Mouse (Mus musculus) T-helper 1 cell (primary cell): ENCODE results near the gene Nadsyn1.

ENCODE experiments used
- in situ Hi-C: fragments of 300-600 bp; cut with MboI, MseI; formaldehyde crosslinking; loops from one replicate; pipeline ENCODE4 v1.15.1; 2025; ENCODE audit warnings: high pct_unique_total_duplicates

Nadsyn1 gene

DNA sequence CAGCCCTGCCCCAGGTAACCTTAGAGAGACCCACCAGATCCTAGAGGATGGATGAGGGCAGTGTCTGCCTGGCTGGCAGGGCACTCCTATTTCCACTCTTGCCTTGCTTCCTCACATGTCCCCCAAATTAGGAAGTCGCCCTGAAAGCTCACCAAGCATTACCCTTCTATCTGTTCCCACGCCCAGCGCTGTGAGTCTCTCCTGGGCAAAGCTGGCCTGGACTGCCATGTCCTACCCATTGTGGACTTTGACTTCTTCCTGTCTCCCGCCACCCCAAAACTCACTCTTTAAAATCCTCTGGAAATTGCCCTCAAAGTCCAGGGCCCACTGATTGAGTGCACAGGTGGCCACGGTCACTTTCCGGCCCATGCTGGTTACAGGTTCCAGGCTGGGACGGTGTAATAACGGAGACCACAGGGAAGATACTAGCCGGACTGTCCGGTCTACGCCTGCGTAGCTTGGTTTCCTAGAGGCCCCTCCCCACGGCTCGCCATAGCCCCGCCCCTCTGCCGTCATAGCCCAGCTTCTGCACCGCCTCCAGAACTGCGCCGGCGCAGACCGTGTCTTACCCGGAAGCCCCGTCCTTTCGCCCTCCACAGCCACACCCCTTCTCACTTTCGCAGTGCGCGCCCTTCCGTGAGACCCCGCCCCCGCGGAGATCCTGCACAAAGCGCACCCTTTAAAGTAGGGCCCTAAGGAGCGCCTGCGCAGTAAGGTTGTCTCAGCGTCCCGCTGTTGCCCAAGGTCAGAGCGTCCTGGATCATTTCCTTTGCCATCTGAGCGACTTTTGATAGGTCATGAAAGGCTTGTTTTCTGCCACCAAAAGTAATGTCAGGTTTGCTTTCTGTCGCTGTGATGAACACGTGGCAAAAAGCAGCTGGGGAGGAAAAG is at the start of gene Nadsyn1, which contains the start of gene Dhcr7:
Gene Nadsyn1, minus strand, starts transcription at position 475 of the 891 bp plus-strand sequence.
Gene Dhcr7, plus strand, starts transcription at position 771 of the 891 bp plus-strand sequence.
- in situ Hi-C loops = no loop called here

DNA sequence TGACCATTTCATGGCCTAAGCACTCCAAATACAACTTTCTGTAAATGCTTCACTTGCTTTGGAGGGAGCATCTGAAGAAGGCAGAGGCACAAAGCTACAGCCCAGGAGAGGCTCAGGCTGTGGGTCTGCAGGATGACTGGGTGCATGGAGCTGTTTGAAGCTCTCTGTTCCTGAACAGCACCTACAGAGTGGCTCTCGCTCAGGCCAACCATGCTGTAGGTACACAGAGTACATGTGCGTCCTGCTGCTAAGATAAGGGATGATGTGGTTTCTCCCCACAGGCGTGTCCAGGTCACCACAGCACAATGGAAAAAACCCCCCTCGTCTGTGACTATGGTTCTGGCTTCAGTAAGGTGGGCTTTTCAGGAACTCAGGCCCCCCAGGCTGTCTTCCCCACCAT is 46.2 kb upstream of the Nadsyn1 start:
- in situ Hi-C loops = no loop called here

DNA sequence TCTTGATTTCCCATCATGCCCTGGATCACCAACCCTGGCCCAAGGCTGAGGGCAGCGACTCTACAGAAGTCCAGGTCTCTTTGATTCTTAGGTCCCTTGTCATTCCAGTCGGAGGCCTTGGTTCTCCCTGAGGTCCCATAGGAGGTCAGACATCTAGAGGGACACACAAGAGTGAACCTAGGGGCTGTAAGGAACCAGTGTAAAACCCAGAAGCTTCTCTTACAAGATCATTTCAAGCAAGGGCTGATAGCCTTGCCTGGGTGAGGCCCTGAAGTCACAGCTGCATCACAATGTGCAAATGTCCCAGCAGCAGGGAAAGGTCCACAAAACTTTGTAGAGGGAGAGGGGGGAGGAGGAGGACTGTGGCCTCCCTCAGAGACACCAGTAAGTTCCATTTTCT is 43.9 kb upstream of the Nadsyn1 start, which contains the start of gene Gm498:
Gene Gm498, plus strand, starts transcription at position 301 of the 400 bp plus-strand sequence.
- in situ Hi-C loops = no loop called here

DNA sequence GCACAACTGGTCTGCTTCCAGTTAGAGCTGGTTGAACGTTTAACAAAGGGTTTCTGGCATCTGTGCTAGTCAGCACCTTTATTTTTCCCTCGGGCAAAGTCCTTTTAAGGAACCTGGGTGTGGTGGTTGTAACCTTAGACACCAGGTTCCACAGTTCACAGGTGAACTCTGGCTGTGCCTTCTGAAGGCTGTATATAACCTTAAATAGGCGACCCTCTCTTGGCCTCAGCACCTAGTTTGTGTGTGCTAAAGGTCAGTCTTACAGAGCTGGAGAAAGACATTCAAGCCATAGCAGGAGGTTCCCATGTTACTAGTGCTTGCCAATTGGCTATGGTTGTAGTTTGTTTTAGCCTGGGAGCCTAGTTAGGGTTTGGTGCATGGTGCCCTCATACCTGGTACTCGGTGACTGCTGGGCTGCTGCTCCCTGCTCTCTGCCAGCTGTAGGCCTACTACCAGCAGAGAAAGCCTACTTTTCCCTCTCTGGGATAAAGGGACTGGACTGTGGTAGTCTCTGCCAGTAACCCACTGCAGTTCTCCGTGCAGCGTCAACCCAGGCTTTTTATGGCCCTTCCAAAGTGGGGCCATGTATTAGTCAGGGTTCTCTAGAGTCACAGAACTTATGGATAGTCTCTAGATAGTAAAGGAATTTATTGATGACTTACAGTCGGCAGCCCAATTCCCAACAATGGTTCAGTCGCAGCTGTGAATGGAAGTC is 26.3 kb upstream of the Nadsyn1 start:
- in situ Hi-C loops = no loop called here

DNA sequence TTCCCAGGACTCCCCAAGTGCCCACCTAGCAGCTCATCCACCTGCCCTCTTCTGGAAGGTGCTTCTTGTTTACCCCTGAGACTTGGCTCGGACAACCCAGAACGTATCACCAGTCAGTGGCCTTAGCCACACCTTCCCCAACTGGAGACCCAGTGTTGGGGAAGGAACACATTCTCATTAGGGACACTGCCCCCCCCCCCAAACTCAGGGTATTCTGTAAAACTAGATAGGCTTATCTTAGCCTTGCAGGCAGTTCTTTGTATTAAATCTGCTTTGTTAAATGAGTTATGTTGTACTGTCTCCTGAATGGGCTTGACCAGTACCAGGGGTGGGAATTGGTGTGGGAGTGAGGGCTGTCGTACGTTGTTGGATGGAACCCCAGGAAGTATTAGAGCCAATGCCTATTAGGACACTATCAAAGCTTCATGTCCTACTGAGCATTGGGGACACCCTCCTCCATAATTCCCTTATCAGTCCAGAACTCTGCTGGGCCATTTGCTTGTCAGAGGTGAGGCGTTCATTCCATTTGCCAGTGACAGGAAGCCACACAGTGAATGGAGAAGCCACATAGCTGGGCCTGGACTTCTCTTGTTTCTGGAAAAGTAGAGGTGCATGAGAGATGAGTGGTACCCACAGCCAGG is 25.6 kb upstream of the Nadsyn1 start:
- in situ Hi-C loops = no loop called here

DNA sequence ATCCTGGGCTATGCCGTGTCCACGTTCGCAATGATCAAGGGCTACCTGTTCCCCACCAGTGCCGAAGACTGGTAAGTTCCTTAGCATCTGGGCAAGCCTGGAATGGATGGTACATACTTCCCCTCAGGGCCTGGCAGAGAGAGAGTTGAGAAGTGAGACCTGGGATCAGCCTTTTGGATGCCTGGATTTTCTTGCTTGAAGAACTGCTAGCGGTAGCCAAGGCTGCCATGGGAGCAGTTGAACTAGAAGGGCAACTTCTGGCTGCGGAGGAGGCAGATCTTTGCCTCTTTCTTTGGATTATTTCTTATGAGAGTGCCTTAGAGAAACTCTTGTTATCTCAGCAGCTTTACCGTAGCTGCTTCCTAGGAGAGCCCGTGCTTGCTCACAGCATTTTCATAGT is 18.7 kb upstream of the Nadsyn1 start:
- in situ Hi-C loops = no loop called here

DNA sequence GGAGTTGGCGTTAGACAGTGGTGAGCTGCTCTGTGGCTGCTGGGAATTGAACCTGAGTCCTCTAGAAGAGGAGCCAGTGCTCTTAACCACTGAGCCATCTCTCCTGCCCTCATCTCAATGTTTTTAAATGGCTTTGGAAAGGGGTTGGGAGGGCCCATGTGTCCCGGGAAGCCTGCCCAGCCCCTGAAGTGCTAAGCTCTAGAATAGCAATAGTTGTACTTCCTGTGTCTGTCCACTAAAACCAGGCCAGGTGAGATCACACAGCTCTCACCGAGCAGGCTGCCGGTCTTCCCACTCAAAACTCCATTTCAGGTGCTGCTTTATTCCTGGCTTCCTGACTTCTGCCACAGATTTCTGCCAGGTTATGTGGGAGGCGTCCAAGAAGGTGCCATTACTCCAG is 17.5 kb upstream of the Nadsyn1 start:
- in situ Hi-C loops = no loop called here

DNA sequence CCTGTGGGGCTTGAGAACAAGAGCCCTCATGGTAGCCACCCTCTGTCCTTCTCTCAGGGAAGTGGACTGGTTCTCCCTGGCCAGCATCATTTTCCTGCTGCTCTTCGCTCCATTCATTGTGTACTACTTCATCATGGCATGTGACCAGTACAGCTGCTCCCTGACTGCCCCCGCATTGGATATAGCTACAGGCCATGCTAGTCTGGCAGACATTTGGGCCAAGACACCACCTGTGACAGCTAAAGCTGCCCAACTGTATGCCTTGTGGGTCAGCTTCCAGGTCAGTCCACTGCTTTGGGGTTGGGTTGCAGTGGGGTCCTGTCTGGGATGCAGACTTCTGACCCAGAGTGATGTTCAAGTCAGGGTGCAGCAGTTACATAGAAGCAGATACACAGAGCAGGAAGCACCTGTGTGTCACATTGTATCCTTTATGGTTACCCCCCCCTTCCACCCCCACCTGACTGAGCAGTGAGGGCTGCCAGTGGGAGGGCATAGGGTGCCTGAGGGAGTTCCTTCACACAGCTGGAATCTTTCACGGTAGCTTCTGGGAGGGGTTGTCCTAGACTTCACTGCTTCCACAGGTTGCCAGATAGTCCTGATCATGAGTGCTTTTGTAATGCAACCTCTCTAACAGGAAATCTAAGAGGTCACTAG is 15.2 kb upstream of the Nadsyn1 start:
- in situ Hi-C loops = no loop called here

DNA sequence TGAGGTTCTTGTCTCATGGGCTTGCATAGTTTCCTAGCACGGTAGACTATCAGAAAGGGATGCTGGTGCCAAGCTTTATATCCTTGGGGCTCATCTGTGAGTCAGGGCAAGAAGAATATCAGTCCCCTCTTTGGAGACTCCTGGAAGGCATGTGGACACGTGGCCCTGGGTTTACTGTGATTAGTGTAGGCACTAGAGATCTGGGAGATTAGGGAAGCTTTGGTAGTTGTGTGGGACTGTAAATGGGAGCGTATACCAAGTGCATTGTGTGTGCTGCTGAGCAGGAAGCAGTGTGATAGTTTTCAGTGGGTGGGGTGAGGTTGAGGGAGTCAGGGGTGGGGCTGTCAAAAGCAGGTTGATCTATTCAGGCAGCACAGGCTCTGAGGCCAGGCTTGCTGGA is 12.3 kb upstream of the Nadsyn1 start:
- in situ Hi-C loops = loop anchor here (5.0 kb wide), 2 partner anchors 72 to 722 kb away; no protein-coding TSS in a partner anchor

DNA sequence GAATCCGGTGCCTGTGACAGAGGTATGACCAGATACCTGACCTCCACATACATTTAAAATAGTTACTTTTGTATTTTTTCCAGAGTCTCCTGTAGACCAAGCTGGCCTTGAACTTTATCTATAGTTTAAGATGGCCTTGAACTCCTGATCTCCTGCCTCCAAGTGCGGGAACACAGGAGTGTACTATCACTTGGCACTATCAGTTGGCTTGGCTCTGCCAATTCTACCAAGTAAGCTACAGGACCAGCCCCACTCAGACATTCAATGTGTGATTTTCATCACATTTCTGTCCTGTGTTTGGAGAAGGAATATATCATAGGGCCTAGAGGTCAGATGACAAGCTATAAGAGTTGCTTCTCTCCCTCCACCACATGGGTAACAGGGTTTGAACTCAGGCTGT is 11.7 kb upstream of the Nadsyn1 start:
- in situ Hi-C loops = loop anchor here (5.0 kb wide), 2 partner anchors 73 to 723 kb away; no protein-coding TSS in a partner anchor

DNA sequence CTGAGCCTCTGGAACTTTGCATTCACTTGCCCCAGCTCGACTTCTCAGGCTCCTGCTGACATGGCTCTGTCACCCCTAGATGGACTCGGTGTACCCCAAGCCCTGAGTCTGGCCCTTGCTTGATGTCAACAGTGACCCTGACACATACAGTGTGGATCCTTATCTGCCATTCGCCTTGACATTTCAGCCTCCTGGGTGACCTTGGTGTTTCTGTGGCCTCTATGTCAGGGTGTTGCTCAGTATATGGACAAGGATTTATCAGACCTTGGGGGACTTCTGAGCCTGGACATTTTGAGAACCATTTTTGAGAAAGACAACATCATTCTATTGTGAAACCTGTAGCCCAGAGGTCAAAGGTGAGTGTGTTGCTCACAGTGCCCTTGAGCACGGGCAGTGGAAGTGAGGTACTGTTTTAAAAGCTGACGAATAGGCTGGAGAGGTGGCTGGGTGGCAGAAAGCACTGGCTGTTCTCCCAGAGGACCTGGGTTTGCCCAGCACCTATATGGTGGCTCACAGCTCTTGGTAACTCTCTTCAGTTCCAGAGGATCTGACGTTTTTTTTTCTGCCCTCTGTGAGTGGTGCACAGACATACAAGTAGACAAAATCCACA is 11.0 kb upstream of the Nadsyn1 start:
- in situ Hi-C loops = loop anchor here (5.0 kb wide), 2 partner anchors 74 to 724 kb away; no protein-coding TSS in a partner anchor

DNA sequence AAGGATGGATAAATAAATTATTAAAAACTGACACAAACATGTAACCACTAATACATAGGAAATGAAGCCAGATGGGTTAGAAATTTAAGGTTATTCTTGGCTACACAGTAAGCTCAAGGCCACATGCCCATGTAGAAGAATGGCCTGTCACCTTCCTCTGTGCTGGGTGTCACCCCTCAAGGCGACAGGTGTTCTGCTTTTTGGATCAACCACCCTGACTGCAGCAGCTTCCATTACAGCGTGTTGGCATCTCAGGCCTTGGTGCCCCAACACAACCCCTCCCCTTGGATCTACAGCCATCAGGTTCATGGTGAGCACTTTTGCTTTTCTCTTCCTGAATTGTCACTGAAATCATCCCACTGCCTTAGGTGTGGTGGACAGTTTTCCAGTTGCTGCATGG is 10.0 kb upstream of the Nadsyn1 start:
- in situ Hi-C loops = loop anchor here (5.0 kb wide), 2 partner anchors 75 to 725 kb away; no protein-coding TSS in a partner anchor

DNA sequence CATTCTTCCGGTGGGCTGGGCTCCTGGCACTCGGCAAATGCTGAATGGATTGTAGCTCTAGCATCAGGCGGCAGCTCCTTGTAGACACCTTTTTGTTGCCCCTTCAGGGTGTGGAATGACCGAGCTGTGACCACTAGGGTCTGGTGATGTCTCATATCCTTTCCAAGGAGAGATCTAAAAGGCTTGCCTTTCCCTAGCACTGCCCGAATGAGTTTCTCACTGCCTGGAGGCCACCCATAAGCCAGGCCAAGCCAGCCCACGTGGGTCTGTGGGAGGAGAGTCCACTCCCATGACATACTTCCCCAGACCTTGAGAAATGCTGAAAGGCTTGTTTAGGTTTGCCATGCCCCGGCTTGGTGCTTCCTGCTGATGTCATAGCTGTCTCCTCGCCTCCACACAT is 9.5 kb upstream of the Nadsyn1 start:
- in situ Hi-C loops = loop anchor here (5.0 kb wide), 2 partner anchors 75 to 725 kb away; no protein-coding TSS in a partner anchor

DNA sequence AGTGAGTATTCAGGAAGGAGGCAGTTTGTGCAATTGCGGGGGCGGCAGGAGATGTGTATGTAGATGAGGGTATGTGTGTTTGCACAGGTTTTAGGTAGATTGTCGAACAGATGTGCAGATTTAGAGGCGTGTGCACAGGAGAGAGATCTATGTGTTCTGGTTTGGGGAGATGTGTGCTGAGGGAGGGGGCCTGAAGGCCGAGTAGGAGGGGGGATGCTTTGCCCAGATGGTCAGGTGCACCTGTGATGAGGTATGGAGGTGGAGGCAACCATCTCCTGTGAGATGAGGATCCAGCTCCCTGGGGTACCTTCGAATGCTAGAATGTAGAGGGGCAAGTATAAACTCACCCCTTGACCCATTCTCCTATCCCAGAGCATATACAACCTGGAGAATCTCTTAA is 7.8 kb upstream of the Nadsyn1 start:
- in situ Hi-C loops = loop anchor here (5.0 kb wide), 2 partner anchors 77 to 727 kb away; no protein-coding TSS in a partner anchor

DNA sequence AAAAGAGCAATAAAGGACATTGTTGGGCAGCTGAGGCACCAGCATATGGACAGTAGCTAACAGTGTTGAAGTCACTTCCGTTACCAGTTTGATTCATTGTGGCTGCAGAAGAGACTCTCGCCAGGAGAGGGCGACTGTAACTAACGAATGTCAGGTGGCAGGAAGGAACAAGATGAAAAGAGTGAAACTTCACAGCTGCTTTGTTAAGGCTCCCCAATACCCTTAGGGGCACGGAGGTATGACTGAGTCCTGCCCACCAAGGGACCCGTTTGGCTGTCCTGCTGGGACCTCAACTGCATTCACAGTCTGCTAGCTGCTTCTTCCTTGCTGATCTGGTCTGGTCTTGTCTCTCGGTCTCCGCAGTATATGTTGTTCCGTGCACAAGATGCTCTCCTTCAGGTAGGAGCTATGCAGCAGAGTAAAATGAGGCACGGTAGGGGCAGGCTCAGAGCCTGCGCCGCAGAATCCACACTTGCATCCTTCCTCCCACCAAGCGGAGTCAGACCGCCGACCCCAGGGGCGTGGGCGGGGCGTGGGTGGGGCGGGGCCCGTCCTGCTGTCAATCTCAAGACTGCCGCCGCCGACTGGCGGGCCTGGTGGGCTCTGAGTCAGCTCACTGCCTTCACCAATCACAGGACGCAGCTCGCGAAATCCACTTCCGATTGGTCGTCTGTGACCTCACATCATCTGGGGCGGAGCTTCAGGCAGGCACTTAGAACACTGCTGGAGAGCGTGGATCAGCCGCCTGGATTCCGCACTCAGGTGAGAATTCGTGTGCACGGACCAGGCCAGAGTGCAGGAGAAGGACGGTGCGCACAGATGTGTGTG is 7.1 kb upstream of the Nadsyn1 start:
- in situ Hi-C loops = loop anchor here (5.0 kb wide), 2 partner anchors 78 to 728 kb away; no protein-coding TSS in a partner anchor

DNA sequence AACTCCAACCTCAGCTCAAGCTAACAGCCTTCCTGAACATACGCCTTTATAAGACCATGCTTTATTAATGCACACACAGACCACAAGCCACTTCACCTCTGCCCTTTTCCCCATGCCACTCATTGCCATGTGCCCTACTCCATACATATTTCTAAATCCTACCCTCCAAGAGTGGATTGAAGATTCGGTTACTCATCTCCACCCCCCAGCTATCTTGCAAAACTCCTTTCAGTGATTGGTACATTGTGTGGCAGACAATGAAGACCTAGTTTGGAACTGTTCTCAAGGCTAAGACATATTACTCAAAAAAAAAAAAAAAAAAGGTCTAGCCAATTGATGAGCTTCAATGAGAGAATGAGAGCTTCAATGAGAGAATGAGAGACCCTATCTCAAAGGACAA is 4.3 kb upstream of the Nadsyn1 start:
- in situ Hi-C loops = no loop called here

DNA sequence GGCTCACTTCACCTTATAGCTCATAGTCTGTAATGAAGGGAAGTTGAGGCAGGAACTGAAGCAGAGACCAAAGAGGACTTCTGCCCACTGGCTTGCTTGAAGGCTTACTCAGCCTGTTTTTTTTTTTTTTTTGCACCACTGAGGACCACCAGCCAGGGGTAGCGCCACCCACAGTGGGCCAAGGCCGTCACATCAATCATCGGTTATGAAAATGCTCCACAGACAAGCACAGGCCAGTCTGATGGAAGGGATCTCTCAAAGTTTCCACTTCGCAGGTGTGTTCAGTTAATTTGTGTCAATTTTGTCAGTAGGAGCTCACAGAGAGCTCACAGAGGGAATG is 587 bp upstream of the Nadsyn1 start:
- in situ Hi-C loops = no loop called here

DNA sequence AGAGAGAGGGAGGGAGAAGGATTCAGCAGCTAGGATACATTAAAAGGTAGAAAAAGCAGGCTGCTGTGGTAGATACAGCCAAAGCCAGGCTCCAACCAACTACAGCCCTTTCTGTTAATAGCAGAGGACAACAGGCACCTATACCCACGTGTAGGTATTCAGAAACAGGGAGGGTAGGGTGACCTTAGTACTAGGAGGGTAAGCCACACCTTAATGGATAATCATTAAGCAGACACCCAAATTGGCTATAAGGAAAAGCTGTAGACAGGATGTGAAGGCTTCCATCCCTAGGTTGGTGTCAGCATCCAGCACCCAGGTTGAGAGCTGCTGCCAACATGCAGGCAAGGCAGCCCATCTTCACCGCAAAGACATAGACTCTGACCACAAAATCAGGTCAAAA is 1.4 kb downstream of the Nadsyn1 start:
- in situ Hi-C loops = no loop called here

DNA sequence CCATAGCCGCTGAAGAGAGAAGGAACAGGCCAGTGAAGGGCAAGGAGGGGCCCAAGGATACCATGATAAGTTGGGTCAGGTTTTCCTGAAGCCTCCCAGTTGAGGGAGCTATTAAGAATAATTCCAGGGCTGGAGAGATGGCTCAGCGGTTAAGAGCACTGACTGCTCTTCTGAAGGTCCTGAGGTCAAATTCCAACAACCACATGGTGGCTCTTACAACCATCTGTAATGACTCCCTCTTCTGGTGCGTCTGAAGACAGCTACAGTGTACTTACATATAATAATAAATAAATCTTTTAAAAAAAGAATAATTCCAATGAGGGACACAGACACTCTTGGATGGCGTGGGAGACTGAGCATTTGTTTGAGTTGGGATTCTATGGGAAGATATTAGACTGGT is 3.4 kb downstream of the Nadsyn1 start:
- in situ Hi-C loops = no loop called here

DNA sequence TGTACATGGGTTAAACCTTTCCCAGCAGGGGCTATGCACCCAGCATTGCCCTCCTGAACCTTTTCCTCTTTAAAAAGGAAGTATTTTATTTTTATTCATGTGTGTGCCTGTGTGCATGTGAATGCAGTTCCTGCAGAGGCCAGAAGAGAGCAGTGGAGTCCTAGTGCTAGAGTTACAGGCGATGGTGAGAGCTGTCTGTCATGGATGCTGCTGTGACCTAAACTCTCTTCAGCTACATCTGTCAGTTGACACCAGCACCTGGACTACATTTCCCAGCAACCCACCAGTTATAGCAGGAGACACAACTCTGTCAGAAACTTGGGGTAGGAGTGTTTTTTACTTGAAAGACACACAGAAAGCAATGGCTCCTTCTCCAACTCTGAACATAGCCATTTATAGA is 13.7 kb downstream of the Nadsyn1 start:
- in situ Hi-C loops = no loop called here
